ENCODE assay signal across 18 mouse cellular contexts in the genomic region with DNA sequence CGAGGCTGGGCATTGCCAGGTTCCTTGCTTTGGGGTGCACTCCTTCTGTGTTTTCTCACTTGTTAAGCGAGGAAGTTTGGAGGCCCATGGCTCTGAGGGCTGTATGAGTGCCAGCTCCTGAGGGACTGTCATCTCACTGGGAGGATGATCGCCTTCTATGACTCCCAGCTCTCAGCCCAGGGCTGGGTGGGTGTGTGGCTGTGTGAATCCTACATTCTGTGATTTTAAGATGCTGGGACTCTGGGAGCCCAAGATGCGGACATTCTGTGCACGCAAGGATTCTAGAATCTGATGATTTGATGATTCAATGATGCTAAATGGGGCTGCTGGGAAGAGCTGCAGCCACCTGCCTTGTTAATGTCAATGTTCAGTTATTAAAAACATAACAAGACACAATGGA. TPM values are rescaled to one million over a fixed set of nuclear protein-coding genes. Genes with fewer than 3 reads are reported as not detected.
DNase-seq lines count a peak whose midpoint lies in the region; ATAC-seq and TF ChIP-seq lines count a peak whose summit lies in the region.
"Had no signal": no experiment of that assay in that cellular context is flagged by ENCODE, and none has a peak within 500 bp of the region (broad histone marks: within the 10 kb centered on the region; RNA-seq: fewer than 3 reads in every experiment).

No protein-coding gene starts in this region.

- 70% methylated on average over 5 of the region's 5 CpGs for WGBS in kidney, embryonic 16.5 days
- 84% methylated on average over 5 of the region's 5 CpGs for WGBS in kidney, embryonic 14.5 days
- WGBS in liver, postnatal 0 days (ENCODE audit: insufficient replicate concordance), result 63% methylated on average over 5 of the region's 5 CpGs
- 73% methylated on average over 5 of the region's 5 CpGs for WGBS in liver, embryonic 11.5 days

- 0 out of 2 replicates have a peak overlapping the region, but pooled peaks have one; percentile 30 for H3K27ac ChIP-seq in kidney, embryonic 16.5 days (ENCODE audit: low read length)
- no peak overlapping the region for H3K27ac ChIP-seq in kidney, embryonic 14.5 days (ENCODE audit: low read depth, low read length)
- peak overlapping the region; percentile 72 for H3K27ac ChIP-seq in liver, postnatal 0 days (ENCODE audit: low read depth)
- H3K27ac ChIP-seq in liver, embryonic 11.5 days (ENCODE audit: low read depth, low read length), result no peak overlapping the region
- H3K27ac ChIP-seq: hindbrain, embryonic 15.5 days; liver, embryonic 14.5 days; midbrain, embryonic 13.5 days had no signal

- no peak overlapping the region; the same call in 1 of the 2 replicates for H3K4me2 ChIP-seq in kidney, embryonic 16.5 days (replicated peaks; ENCODE audit: low read depth, low read length)
- H3K4me2 ChIP-seq in kidney, embryonic 14.5 days (replicated peaks; ENCODE audit: low read depth, low read length), result no peak overlapping the region
- H3K4me2 ChIP-seq in liver, postnatal 0 days (ENCODE audit: low read depth, low read length), result peak overlapping the region; percentile 50
- H3K4me2 ChIP-seq in liver, embryonic 11.5 days, result no peak overlapping the region
- H3K4me2 ChIP-seq: heart, embryonic 12.5 days; hindbrain, embryonic 15.5 days; midbrain, embryonic 13.5 days had no signal

- no peak overlapping the region for H3K9ac ChIP-seq in kidney, embryonic 16.5 days (replicated peaks; ENCODE audit: low read length)
- no peak overlapping the region for H3K9ac ChIP-seq in kidney, embryonic 14.5 days (ENCODE audit: low read depth, low read length)
- H3K9ac ChIP-seq in liver, postnatal 0 days (replicated peaks), result no peak overlapping the region
- H3K9ac ChIP-seq in liver, embryonic 11.5 days (ENCODE audit: low read depth, low read length), result no peak overlapping the region
- H3K9ac ChIP-seq: heart, embryonic 12.5 days; hindbrain, embryonic 15.5 days; liver, embryonic 14.5 days; midbrain, embryonic 13.5 days had no signal

- peak; percentile 65 to 80 for DNase-seq in frontal cortex, adult 2 months (ENCODE audit: extremely low spot score in 1 of 2, low spot score in 1 of 2)
- no peak for DNase-seq in frontal cortex, postnatal 10 days (ENCODE audit: low spot score in 2 of 2)
- DNase-seq in liver, postnatal 0 days, result no peak
- no peak for DNase-seq in liver, embryonic 11.5 days (ENCODE audit: low spot score)
- DNase-seq in right cerebral cortex, postnatal 36 days (ENCODE audit: low spot score in 2 of 2), result peak; percentile 75 to 79
- DNase-seq: adrenal gland, postnatal 10 days; cerebellum, postnatal 25 days; gastrocnemius, postnatal 10 days; kidney, adult 18-20 months had no signal

- TF ChIP-seq CTCF in liver, postnatal 0 days (IDR thresholded peaks at IDR 0.05; ENCODE audit: low read depth), result no peak

- no peak for ATAC-seq in kidney, embryonic 16.5 days (ENCODE audit: low FRiP score, low TSS enrichment)
- ATAC-seq in kidney, embryonic 14.5 days (ENCODE audit: low FRiP score, low TSS enrichment), result no peak
- no peak for ATAC-seq in liver, postnatal 0 days
- no peak for ATAC-seq in liver, embryonic 11.5 days (replicated peaks; ENCODE audit: low FRiP score)
- no peak for ATAC-seq in megakaryocyte, adult 5-6 weeks (ENCODE audit: poor library complexity, severe bottlenecking)
- ATAC-seq: midbrain, embryonic 13.5 days had no signal

- H3K4me3 ChIP-seq in kidney, embryonic 16.5 days (ENCODE audit: low read length), result no peak overlapping the region
- no peak overlapping the region for H3K4me3 ChIP-seq in kidney, embryonic 14.5 days (ENCODE audit: low read length)
- H3K4me3 ChIP-seq in liver, postnatal 0 days (ENCODE audit: low read depth, low read length), result no peak overlapping the region
- no peak overlapping the region for H3K4me3 ChIP-seq in liver, embryonic 11.5 days (ENCODE audit: low read depth, low read length)
- H3K4me3 ChIP-seq: heart, embryonic 12.5 days; hindbrain, embryonic 15.5 days; midbrain, embryonic 13.5 days had no signal

- no peaks in the 10 kb centered on the region for H3K9me3 ChIP-seq in kidney, embryonic 16.5 days (ENCODE audit: low read length)
- no peaks in the 10 kb centered on the region for H3K9me3 ChIP-seq in kidney, embryonic 14.5 days (ENCODE audit: control insufficient read depth, low read length)
- H3K9me3 ChIP-seq in liver, postnatal 0 days (ENCODE audit: low read length), result no peaks in the 10 kb centered on the region
- no peaks in the 10 kb centered on the region for H3K9me3 ChIP-seq in liver, embryonic 11.5 days (ENCODE audit: control insufficient read depth, low read length)
- H3K9me3 ChIP-seq: heart, embryonic 12.5 days; hindbrain, embryonic 15.5 days; midbrain, embryonic 13.5 days had no signal

- H3K4me1 ChIP-seq in kidney, embryonic 16.5 days (ENCODE audit: insufficient read depth, low read length), result peaks cover 21% of the 10 kb centered on the region
- peaks cover 8% of the 10 kb centered on the region; the same call in 1 of the 2 replicates for H3K4me1 ChIP-seq in kidney, embryonic 14.5 days (ENCODE audit: control insufficient read depth, insufficient read depth, low read length)
- H3K4me1 ChIP-seq in liver, postnatal 0 days (ENCODE audit: insufficient read depth), result peaks cover 42% of the 10 kb centered on the region
- H3K4me1 ChIP-seq in liver, embryonic 11.5 days (replicated peaks; ENCODE audit: control insufficient read depth, insufficient read depth, low read length), result no peaks in the 10 kb centered on the region; the same call in 1 of the 2 replicates

- TF ChIP-seq EP300 in liver, postnatal 0 days (IDR thresholded peaks at IDR 0.05; ENCODE audit: low read depth), result no peak

- peaks cover 2% of the 10 kb centered on the region for H3K27me3 ChIP-seq in kidney, embryonic 16.5 days (ENCODE audit: insufficient read depth, low read length)
- peaks cover 4% of the 10 kb centered on the region for H3K27me3 ChIP-seq in kidney, embryonic 14.5 days (ENCODE audit: control insufficient read depth, insufficient read depth, low read length)
- H3K27me3 ChIP-seq in liver, postnatal 0 days (ENCODE audit: insufficient read depth, low read length), result peaks cover 2% of the 10 kb centered on the region; the same call in 1 of the 2 replicates
- peaks cover 20% of the 10 kb centered on the region for H3K27me3 ChIP-seq in liver, embryonic 11.5 days (replicated peaks; ENCODE audit: control insufficient read depth, insufficient read depth, low read length)

- no peaks in the 10 kb centered on the region for H3K36me3 ChIP-seq in kidney, embryonic 16.5 days (ENCODE audit: insufficient read depth, low read length)
- H3K36me3 ChIP-seq in kidney, embryonic 14.5 days (ENCODE audit: control insufficient read depth, insufficient read depth, low read length), result no peaks in the 10 kb centered on the region
- no peaks in the 10 kb centered on the region for H3K36me3 ChIP-seq in liver, postnatal 0 days (replicated peaks; ENCODE audit: insufficient read depth, low read length)
- no peaks in the 10 kb centered on the region for H3K36me3 ChIP-seq in liver, embryonic 11.5 days (ENCODE audit: control insufficient read depth, insufficient read depth, low read length)
- H3K36me3 ChIP-seq: heart, embryonic 12.5 days; hindbrain, embryonic 15.5 days; midbrain, embryonic 13.5 days had no signal

RNA-seq across cellular contexts. Expression of a gene that starts 35.8 kb away (rescaled TPM):
- 186 and 189 TPM in 2 replicates for polyA plus RNA-seq in frontal cortex, adult 2 months (2012; rRNA removed)
- polyA plus RNA-seq in kidney, embryonic 16.5 days (2015; fragmentation: Nextera tagmentation; extraction: Ambion mirVana), result 31.6 and 46.5 TPM in 2 replicates
- 11.0 and 16.4 TPM in 2 replicates for polyA plus RNA-seq in kidney, embryonic 14.5 days (2014; fragmentation: Nextera tagmentation; extraction: Ambion mirVana)
- polyA plus RNA-seq in liver, postnatal 0 days (2015; fragmentation: Nextera tagmentation; extraction: Ambion mirVana), result 14.8 and 15.8 TPM in 2 replicates
- polyA plus RNA-seq in liver, embryonic 11.5 days (2014; fragmentation: Nextera tagmentation; extraction: Ambion mirVana), result 14.4 and 15.0 TPM in 2 replicates
- 35.4 and 37.5 TPM in 2 replicates for total RNA-seq in megakaryocyte, adult 5-6 weeks (2015)
- total RNA-seq in megakaryocyte, adult 5-6 weeks (2017), result 25.7 and 65.8 TPM in 2 replicates

RNA-seq across cellular contexts. Expression of a gene that starts 46.6 kb away (rescaled TPM):
- 1.5 and 2.3 TPM in 2 replicates for polyA plus RNA-seq in frontal cortex, adult 2 months (2012; rRNA removed)
- polyA plus RNA-seq in kidney, embryonic 16.5 days (2015; fragmentation: Nextera tagmentation; extraction: Ambion mirVana), result 9.9 TPM in 1 of 2 replicates, not detected in the other
- polyA plus RNA-seq in kidney, embryonic 14.5 days (2014; fragmentation: Nextera tagmentation; extraction: Ambion mirVana), result 10.2 and 13.2 TPM in 2 replicates
- not detected in 2 replicates for polyA plus RNA-seq in liver, postnatal 0 days (2015; fragmentation: Nextera tagmentation; extraction: Ambion mirVana)
- 2.1 TPM in 1 of 2 replicates, not detected in the other for polyA plus RNA-seq in liver, embryonic 11.5 days (2014; fragmentation: Nextera tagmentation; extraction: Ambion mirVana)
- 10.2 TPM in 1 of 2 replicates, not detected in the other for total RNA-seq in megakaryocyte, adult 5-6 weeks (2015)
- total RNA-seq in megakaryocyte, adult 5-6 weeks (2017), result 35.6 TPM in 1 of 2 replicates, not detected in the other
- total RNA-seq: ES-E14 had no signal
- polyA plus RNA-seq: hindbrain, embryonic 15.5 days; liver, embryonic 14.5 days; midbrain, embryonic 13.5 days; thymus, adult 2 months had no signal

Comparison
In these comparisons a context has a peak if more than half of its experiments do, and no peak if none do; other contexts are left out.
1. DNase-seq: peak in frontal cortex, adult 2 months (2 of 2) and right cerebral cortex, postnatal 36 days (2 of 2); none in frontal cortex, postnatal 10 days (0 of 2), liver, postnatal 0 days (single experiment) and liver, embryonic 11.5 days (single experiment).
2. H3K27ac ChIP-seq: peak in kidney, embryonic 16.5 days (single experiment) and liver, postnatal 0 days (single experiment); none in kidney, embryonic 14.5 days (single experiment) and liver, embryonic 11.5 days (single experiment).